Mouse (Mus musculus) thymus, postnatal 10 days (tissue): ENCODE results near the gene Mosmo.

Source experiments
- DNase-seq, 2 experiments: peaks; one replicate each; pipeline ENCODE4 v3.0.0; 2021; ENCODE audit warnings: low spot score in 2 of 2

Mosmo gene

DNA sequence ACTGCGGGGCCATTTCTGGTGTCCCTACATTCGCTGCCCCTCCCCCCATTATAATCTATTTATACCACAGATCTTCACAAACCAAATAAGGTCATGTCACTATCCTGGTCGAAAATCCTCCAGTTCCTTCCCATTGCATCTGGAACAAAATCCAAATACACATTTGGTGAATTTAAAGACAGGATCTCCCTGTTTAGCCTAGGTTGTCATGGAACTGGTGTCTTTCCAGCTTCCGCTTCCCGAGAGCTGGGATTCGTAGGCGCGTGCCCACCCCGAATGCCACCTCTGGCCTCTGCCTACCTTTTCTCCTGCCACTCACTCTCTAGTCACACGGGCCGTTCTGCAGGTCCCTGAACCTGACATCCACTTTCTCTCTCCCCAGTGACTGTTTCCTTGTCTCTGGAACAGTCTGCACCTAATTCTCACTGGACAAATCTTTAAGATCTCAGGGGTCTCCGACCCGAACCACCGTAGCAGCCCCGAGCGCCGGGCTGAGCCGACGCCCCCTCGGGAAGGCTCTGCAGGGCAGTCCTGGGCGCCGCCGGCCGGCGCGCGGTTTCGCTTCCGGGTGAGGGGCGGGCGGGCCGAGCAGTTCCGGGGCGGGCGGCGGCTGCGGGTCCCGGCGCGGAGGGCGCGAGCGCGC is at the start of gene Mosmo:
Gene Mosmo (plus strand): TSS at position 618 of the 643 bp plus-strand sequence.
- peak; percentile 47 to 77 for DNase-seq

DNA sequence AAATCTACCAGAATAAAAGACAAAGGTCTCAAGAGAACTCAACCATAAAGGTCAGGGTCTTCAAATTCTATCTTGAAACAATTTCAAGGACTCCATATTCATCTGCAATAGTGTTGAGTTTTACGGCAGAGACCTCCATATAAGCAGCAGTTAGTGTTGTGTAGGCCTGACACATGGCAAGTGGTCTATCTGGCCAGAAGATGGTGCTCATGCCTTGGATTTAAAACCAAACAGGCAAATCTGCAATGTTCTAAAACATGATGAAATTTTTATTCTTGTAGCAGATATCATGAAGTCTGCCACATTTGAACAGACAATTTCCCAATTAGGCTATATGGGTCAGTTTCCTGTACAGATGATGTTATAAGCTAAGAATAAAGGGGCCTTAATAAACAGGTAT is 44.9 kb upstream of the Mosmo start:
- peak in 1 of 2 experiments; percentile 9 for DNase-seq

DNA sequence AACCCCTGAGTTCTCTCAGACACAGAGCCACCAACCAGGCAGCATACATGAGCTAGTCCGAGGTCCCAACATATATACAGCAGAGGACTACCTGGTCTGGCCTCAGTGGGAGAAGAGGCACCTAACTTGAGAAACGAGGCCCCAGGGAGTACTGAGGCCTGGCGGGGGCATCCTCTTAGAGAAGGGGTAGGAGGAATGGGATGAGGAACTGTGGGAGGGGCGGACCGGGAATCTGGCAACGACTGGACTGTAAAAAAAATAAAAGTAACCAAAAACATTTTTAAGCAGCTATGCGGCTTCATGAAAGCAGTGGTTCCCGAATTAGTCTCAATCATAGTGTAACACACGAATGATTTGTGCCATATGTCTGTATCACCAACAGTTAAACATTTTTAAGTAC is 43.1 kb upstream of the Mosmo start:
- DNase-seq = no peak

GRCm38 (mm10) chr7:120634711-120635361 is 42.6 kb upstream of the Mosmo start, which contains the start of gene Uqcrc2:
Uqcrc2 (plus strand) TSS chr7:120635176.
- peak; percentile 75 to 82 for DNase-seq

DNA sequence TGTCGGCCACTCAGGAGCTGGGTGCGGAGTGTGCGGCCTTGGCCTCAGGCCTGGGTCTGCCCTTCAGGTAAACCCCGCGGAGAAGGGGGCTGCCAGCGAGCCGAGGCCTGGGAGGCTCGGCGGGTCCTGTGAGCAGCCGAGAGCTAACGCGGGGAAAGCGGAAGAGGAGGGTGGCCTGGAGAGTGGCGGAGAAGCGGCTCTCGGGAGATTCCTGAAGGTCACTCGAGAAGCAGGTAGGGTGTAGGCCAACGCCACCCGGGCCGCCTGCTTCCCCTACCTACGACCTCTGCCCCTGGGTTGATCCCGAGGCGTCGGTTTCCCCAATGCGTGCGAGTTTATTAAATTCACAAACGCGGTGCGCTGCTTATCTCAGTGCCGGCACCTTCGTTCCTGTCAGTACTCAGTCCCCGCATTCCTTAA is 42.0 kb upstream of the Mosmo start:
- no peak for DNase-seq

DNA sequence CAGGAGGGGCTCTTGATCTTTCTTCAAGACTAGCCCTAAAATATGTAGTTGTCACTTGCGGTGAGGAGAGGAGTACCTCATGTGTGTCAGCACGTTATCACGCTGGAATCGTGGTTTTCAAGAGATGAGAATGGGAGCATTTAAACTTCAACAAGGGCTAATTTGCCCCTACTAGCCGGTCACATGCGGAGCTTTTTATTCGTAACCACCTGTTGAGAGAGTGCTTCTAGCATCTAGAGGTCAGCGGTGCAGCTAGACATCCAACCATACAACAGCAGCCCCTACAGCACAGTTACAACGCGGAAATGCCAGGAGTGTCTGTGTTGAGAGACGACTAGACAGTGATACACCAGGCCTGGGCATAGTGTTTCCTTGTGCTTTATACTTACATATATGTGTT is 41.6 kb upstream of the Mosmo start:
- DNase-seq = peak in 1 of 2 experiments; percentile 11

GRCm38 (mm10) chr7:120643217-120643616 is 34.2 kb upstream of the Mosmo start:
- no peak for DNase-seq

DNA sequence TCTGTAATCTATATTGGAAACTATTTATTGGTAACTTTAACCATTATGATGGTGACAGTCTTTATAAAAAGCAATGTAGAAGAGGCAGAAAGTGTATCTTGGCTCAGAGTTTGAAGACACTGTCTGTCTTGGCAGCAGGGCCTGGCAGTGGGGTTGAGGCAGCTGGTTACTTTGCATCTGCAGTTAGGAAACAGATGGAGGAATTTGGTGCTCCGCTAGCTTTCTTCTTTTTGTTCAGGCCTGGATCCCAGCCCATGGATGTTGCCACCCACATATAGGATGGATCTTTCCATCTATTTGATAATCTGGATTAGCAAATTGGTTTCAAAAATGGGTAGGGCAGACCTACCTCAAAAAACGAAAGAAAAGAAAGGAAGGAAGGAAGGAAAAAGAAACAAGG is 29.6 kb upstream of the Mosmo start:
- no peak for DNase-seq

DNA sequence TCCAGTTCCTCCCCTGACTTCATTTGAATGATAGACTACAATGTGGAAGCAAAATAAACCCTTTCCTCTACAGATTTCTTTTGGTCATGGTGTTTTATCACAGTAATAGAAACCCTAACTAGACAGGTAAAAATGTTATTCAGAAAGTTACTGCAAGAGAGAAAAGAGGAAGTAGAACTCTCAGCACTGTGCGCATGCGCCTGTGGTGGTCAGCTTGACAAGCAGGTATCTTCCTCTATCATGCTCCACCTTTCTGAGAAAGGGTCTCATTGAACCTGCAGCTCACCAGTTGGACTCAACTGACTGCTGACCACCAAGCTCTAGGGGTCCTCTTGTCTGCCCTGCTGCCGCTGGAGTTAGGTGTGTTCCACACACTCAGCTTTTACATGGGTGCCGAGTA is 15.3 kb upstream of the Mosmo start:
- DNase-seq = no peak

- DNase-seq = peak; percentile 25 to 74
These were observed 7.1 kb upstream of the Mosmo start, which contains the start of gene Pdzd9 for GRCm38 (mm10) chr7:120670153-120670875. Pdzd9 (minus strand) TSS chr7:120670343.

DNA sequence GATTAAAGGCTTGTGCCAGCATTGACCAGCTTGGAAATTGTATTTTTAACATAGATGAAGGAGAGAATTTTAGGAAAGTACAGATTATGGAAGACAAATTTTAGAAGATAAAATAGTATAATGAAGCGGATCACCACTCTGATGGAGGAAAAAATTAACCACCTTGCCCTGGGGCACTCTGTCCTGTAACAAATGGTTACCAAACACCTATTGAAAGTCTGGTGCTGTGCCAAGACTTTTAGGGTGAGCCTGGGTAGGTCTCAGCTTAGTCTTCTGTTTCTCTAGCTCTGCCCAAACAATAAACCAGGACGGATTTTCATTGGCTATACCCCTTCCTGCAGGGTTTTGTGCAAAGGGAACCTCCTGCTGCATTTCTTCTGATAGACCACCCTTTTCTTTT is 6.1 kb upstream of the Mosmo start:
- no peak for DNase-seq

DNA sequence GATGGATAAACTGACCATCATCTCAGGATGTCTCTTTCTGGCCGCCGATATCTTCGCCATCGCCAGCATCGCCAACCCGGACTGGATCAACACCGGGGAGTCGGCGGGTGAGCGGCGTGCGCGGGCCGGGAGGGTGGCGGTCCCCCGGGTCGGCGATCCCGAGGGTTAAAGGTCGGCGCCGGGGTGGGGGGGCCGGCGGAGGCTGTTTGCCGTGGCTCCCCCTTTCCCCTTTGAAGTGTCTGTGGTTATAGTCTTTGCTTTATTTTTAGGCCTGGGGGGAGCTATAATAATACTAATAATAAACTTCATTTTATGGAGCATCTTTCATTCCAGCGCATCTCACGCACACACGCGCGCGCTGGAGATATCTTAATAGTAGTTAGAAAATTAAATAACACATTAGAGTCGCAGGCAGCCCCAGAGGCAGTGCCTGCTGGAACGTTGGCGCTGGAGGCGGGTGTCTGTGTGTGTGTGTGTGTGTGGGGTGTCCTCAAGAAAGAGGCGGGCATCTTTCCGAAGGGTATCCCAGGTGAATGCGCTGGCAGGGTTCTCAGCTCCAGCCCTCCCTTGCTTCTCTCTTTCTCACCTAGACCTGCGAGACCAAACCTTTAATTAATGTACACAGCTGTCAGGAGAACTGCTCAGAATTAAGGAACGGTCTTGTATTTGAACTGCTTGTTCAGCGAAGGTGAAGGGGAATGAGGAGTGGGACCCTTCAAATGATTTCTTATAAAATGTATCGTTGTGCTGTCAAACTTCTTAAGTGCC is 530 bp downstream of the Mosmo start:
- peak; percentile 33 to 52 for DNase-seq

DNA sequence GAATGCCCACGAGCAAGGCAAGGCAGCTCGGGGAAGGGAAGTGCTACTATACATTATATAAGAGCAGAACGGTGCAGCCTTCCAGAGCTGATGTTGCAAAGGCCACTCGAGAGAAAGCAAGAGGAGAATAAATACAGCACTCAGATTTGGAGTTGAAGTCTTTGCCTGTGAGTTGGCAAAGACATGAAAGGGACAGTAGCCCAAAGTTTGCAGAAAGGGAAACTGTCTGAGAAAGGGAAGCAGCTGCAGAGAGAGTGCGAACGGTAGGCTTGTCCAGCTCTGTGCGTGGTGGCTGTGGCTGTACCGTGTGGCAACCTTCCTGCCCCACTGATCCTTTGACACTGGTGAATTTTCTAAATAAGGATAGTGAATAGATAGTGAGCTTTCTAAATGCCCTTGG is 1.6 kb downstream of the Mosmo start:
- DNase-seq = no peak

GRCm38 (mm10) chr7:120682002-120682401 is 4.6 kb downstream of the Mosmo start:
- no peak for DNase-seq

DNA sequence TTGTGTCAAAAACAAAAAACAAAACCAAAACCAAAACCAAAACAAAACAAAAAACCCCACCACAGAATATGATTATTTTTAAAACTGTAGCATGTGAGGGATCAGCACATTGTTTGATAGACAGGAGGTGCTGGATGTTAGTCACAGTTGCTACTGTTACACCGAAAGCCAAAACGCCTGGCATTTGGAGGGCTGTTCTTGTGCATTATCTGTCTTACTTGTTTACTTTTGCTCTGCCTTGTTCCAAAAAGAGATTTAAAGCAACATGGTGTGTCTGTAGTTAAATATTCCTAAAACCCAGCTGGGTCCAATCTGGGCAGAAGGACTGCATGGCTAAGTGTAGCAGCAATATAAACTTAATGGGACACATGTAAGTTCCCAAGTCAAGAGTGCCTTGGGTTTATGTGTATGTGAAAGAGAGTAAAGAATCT is 7.3 kb downstream of the Mosmo start:
- DNase-seq = no peak

DNA sequence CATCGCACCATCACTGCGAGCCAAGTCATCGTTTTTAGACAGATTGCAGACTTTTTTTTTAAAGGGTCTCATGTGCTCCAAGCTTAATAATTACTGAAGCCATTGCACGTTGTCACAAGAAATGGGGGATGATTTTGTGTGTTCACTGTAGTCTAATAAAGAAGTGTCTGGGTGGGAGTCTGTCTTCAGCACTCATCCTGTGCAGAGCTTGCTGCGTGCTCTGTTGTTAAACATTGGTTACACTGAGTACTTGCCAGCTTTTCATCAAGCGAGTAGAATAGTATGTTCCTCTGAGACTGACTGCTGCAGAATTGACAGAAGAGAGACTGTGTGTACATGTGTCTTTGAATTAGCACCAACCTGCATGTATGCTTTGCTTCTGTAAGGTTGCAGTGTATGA is 7.8 kb downstream of the Mosmo start:
- no peak for DNase-seq

DNA sequence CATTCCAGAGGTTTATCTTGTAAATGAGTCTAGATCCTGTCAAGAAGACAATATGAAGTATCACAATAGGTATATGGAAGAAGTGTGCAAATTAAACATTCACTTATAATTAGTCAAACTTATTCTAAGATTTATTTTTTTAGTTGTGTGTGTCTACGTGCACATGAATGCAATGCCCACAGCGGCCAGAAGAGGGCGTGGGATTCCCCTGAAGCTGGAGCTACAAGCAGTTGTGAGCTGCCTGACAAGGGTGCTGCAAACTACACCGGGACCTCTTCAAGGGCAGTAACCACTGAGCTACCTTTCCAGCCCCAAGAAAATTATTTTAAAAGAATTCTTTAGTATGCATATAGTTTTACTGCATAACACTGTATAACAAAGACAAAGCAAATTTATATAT is 13.2 kb downstream of the Mosmo start:
- peak in 1 of 2 experiments; percentile 28 for DNase-seq

GRCm38 (mm10) chr7:120693831-120694375 is 16.5 kb downstream of the Mosmo start:
- peak in 1 of 2 experiments; percentile 12 for DNase-seq

DNA sequence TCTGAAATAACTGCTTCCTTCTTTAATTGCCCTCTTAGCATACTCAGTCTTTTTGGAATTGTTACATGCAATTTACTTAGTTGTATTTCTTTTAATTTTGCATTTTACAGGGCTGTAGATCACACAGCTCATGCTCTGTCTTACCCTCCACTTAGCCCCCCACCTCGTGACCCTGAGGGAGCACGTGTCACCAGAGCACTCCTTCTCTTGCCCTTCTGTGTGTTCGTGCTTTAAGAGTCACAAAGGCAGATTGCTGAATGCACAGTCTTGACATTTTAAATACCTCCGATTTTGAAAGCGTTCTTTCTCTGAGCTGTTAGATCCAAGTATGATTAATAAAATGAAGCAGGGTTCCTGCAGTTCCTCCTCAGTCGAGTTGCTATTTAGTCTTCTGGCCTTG is 17.8 kb downstream of the Mosmo start:
- no peak for DNase-seq

- no peak for DNase-seq
These were observed 18.2 kb downstream of the Mosmo start for GRCm38 (mm10) chr7:120695641-120696040.

DNA sequence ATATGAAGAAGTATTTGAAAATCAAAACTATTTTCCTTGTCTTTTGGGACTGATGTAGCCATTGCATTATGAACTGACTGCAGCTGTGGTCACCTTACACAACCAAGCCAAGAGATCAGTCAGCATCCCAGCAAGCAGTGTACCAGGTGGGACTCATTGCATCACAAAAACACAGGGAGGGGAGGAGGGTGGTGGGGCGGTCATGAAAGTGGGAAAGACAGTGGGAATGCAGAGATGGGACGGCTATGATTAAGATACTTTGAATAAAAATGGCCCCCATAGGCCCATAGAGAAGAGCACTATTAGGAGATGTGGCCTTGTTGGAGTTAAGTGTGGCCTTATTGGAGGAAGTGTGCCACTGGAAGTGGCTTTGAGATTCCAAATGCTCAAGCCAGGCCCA is 18.9 kb downstream of the Mosmo start:
- no peak for DNase-seq

GRCm38 (mm10) chr7:120699586-120699985 is 22.2 kb downstream of the Mosmo start:
- DNase-seq = no peak
